Comparison of ENCODE assay signal across 13 mouse cellular contexts in genomic region chr17:48451753-48452444, GRCm38 (mm10). TPM values are rescaled to one million over a fixed set of nuclear protein-coding genes. Genes with fewer than 3 reads are reported as not detected.
A peak's percentile ranks its signal among the peaks of the same experiment; 100 is the strongest.
DNase-seq lines count a peak whose midpoint lies in the region; ATAC-seq lines count a peak whose summit lies in the region.
"Had no signal": no experiment of that assay in that cellular context is flagged by ENCODE, and none has a peak within 500 bp of the region (broad histone marks: within the 10 kb centered on the region; RNA-seq: fewer than 3 reads in every experiment).

No protein-coding gene starts in this region.

- H3K9ac ChIP-seq in heart, embryonic 13.5 days = no peak overlapping the region
- H3K9ac ChIP-seq: forebrain, postnatal 0 days; lung, embryonic 14.5 days had no signal

- H3K27ac ChIP-seq in heart, embryonic 13.5 days (replicated peaks) = no peak overlapping the region
- H3K27ac ChIP-seq in limb, embryonic 10.5 days = peak overlapping the region; percentile 4; the same call in 1 of the 2 replicates
- H3K27ac ChIP-seq: heart, adult 2 months had no signal

- H3K4me3 ChIP-seq in heart, embryonic 13.5 days = no peak overlapping the region
- no peak overlapping the region for H3K4me3 ChIP-seq in limb, embryonic 10.5 days
- H3K4me3 ChIP-seq: heart, adult 2 months had no signal

- intact Hi-C loops in heart, postnatal 10 days (cut with DNase I) = no loop called here
- intact Hi-C loops in heart, postnatal 25 days (cut with DNase I) = no loop called here

- peaks cover 14% of the 10 kb centered on the region for H3K4me1 ChIP-seq in heart, embryonic 13.5 days
- H3K4me1 ChIP-seq in limb, embryonic 10.5 days = peaks cover 9% of the 10 kb centered on the region; the same call in 1 of the 2 replicates

- H3K27me3 ChIP-seq in heart, embryonic 13.5 days (replicated peaks) = no peaks in the 10 kb centered on the region
- H3K27me3 ChIP-seq in limb, embryonic 10.5 days (ENCODE audit: low read depth, poor library complexity, severe bottlenecking) = peaks cover 3% of the 10 kb centered on the region; the same call in 1 of the 2 replicates

- DNase-seq in heart, postnatal 10 days = no peak
- DNase-seq in spleen, postnatal 10 days (ENCODE audit: low spot score in 2 of 2) = peak; percentile 57 to 63
- no peak for DNase-seq in spleen, postnatal 14 days (ENCODE audit: low spot score in 2 of 2)
- DNase-seq in limb, embryonic 10.5 days (ENCODE audit: low spot score) = no peak
- no peak for DNase-seq in gastrocnemius, postnatal 25 days
- DNase-seq in adrenal gland, postnatal 10 days = no peak
- DNase-seq in heart, postnatal 25 days (ENCODE audit: low spot score) = no peak
- DNase-seq: forebrain, postnatal 0 days; heart, adult 2 months; kidney, adult 9 months; lung, embryonic 14.5 days had no signal

- peak overlapping the region; percentile 35; the same call in 1 of the 2 replicates for H3K4me2 ChIP-seq in heart, embryonic 13.5 days
- H3K4me2 ChIP-seq: lung, embryonic 14.5 days had no signal

- no peaks in the 10 kb centered on the region for H3K9me3 ChIP-seq in heart, embryonic 13.5 days
- no peaks in the 10 kb centered on the region for H3K9me3 ChIP-seq in limb, embryonic 10.5 days (replicated peaks)

- WGBS in heart, embryonic 13.5 days = 64% methylated on average over 9 of the region's 9 CpGs
- 79% methylated on average over 9 of the region's 9 CpGs for WGBS in limb, embryonic 10.5 days

- ATAC-seq in heart, embryonic 13.5 days (ENCODE audit: extremely low read depth, insufficient number of reproducible peaks, low FRiP score, low TSS enrichment) = no peak
- ATAC-seq: forebrain, postnatal 0 days had no signal

- H3K36me3 ChIP-seq in heart, embryonic 13.5 days = no peaks in the 10 kb centered on the region
- no peaks in the 10 kb centered on the region for H3K36me3 ChIP-seq in limb, embryonic 10.5 days

RNA-seq across cellular contexts. Expression of gene Tspo2, which starts 0.6 kb away (rescaled TPM):
- polyA plus RNA-seq in heart, embryonic 13.5 days (2015; fragmentation: Nextera tagmentation; extraction: Ambion mirVana) = 8.8 and 9.0 TPM in 2 replicates
- total RNA-seq in heart, postnatal 10 days (2021) = 1 to 10 TPM in 1 of 2 experiments, not detected in 1; 1.0 TPM
- not detected in 2 replicates for polyA plus RNA-seq in limb, embryonic 10.5 days (2016; fragmentation: Nextera tagmentation; extraction: Ambion mirVana)
- total RNA-seq in gastrocnemius, postnatal 25 days (2021) = not detected
- 1 to 10 TPM; 1.5 to 2.1 TPM for total RNA-seq in adrenal gland, postnatal 10 days (2021)
- 1 to 10 TPM in 1 of 2 experiments, under 1 TPM in 1; 0.91 to 1.2 TPM for total RNA-seq in heart, postnatal 25 days (2021)
- total RNA-seq: forebrain, postnatal 0 days had no signal
- polyA plus RNA-seq: C2C12 had no signal

RNA-seq across cellular contexts. Expression of gene Unc5cl, which starts 2.8 kb away (rescaled TPM):
- 0.23 and 0.24 TPM in 2 replicates for polyA plus RNA-seq in heart, embryonic 13.5 days (2015; fragmentation: Nextera tagmentation; extraction: Ambion mirVana)
- total RNA-seq in heart, postnatal 10 days (2021) = under 1 TPM in 1 of 2 experiments, not detected in 1; 0.72 TPM
- polyA plus RNA-seq in limb, embryonic 10.5 days (2016; fragmentation: Nextera tagmentation; extraction: Ambion mirVana) = 0.06 and 0.13 TPM in 2 replicates
- not detected for total RNA-seq in gastrocnemius, postnatal 25 days (2021)
- under 1 TPM in 1 of 2 experiments, not detected in 1; 0.21 TPM for total RNA-seq in adrenal gland, postnatal 10 days (2021)
- total RNA-seq in heart, postnatal 25 days (2021) = under 1 TPM; 0.14 to 0.16 TPM
- total RNA-seq: forebrain, postnatal 0 days had no signal
- polyA plus RNA-seq: C2C12 had no signal

RNA-seq across cellular contexts. Expression of gene Apobec2, which starts 19.2 kb away (rescaled TPM):
- 182 and 204 TPM in 2 replicates for polyA plus RNA-seq in heart, embryonic 13.5 days (2015; fragmentation: Nextera tagmentation; extraction: Ambion mirVana)
- 100 to 1,000 TPM; 227 to 228 TPM for total RNA-seq in heart, postnatal 10 days (2021)
- 0.92 and 1.2 TPM in 2 replicates for polyA plus RNA-seq in limb, embryonic 10.5 days (2016; fragmentation: Nextera tagmentation; extraction: Ambion mirVana)
- total RNA-seq in gastrocnemius, postnatal 25 days (2021) = 100 to 1,000 TPM; 500 to 744 TPM
- 10 to 100 TPM; 15.9 to 51.1 TPM for total RNA-seq in adrenal gland, postnatal 10 days (2021)
- total RNA-seq in heart, postnatal 25 days (2021) = 100 to 1,000 TPM; 245 to 262 TPM

RNA-seq across cellular contexts. Expression of gene Oard1, which starts 42.1 kb away (rescaled TPM):
- 44.3 and 44.6 TPM in 2 replicates for polyA plus RNA-seq in heart, embryonic 13.5 days (2015; fragmentation: Nextera tagmentation; extraction: Ambion mirVana)
- 10 to 100 TPM; 11.5 to 16.4 TPM for total RNA-seq in heart, postnatal 10 days (2021)
- 75.0 and 80.3 TPM in 2 replicates for polyA plus RNA-seq in limb, embryonic 10.5 days (2016; fragmentation: Nextera tagmentation; extraction: Ambion mirVana)
- total RNA-seq in gastrocnemius, postnatal 25 days (2021) = 1 to 10 TPM; 9.0 to 9.8 TPM
- total RNA-seq in adrenal gland, postnatal 10 days (2021) = 10 to 100 TPM; 19.1 to 22.8 TPM
- 10 to 100 TPM; 12.9 to 14.3 TPM for total RNA-seq in heart, postnatal 25 days (2021)

RNA-seq across cellular contexts. Expression of gene Nfya, which starts 42.2 kb away (rescaled TPM):
- polyA plus RNA-seq in heart, embryonic 13.5 days (2015; fragmentation: Nextera tagmentation; extraction: Ambion mirVana) = 9.9 and 10.5 TPM in 2 replicates
- 10 to 100 TPM; 22.0 to 29.9 TPM for total RNA-seq in heart, postnatal 10 days (2021)
- polyA plus RNA-seq in limb, embryonic 10.5 days (2016; fragmentation: Nextera tagmentation; extraction: Ambion mirVana) = 21.9 and 26.4 TPM in 2 replicates
- total RNA-seq in gastrocnemius, postnatal 25 days (2021) = 1 to 10 TPM; 6.9 TPM
- total RNA-seq in adrenal gland, postnatal 10 days (2021) = 10 to 100 TPM; 31.0 to 31.3 TPM
- total RNA-seq in heart, postnatal 25 days (2021) = 10 to 100 TPM; 19.6 to 21.4 TPM

Comparison
In these comparisons a context has a peak if more than half of its experiments do, and no peak if none do; other contexts are left out.
1. DNase-seq: peak in spleen, postnatal 10 days (2 of 2); none in heart, postnatal 10 days (0 of 2), spleen, postnatal 14 days (0 of 2), limb, embryonic 10.5 days (single experiment), gastrocnemius, postnatal 25 days (single experiment), adrenal gland, postnatal 10 days (single experiment) and heart, postnatal 25 days (single experiment).
2. RNA of gene Apobec2, which starts 19.2 kb away (total RNA-seq): 500 to 744 TPM in gastrocnemius, postnatal 25 days, 245 to 262 TPM in heart, postnatal 25 days and 227 to 228 TPM in heart, postnatal 10 days; 15.9 to 51.1 TPM in adrenal gland, postnatal 10 days; every median in the first group is over 4 times any median in the second.